Mouse (Mus musculus) heart, postnatal 36 days (tissue): Measurements from ENCODE around the gene Hsf5. TPM values are rescaled to one million over a fixed set of nuclear protein-coding genes. Genes with fewer than 3 reads are reported as not detected.

Experiments used
- DNase-seq, 2 experiments: peaks; one replicate each; pipeline ENCODE4 v3.0.0; 2021 to 2022
- intact Hi-C: fragments of 180-260 bp; cut with DNase I; formaldehyde crosslinking; loops from one replicate; pipeline ENCODE4 v1.15.1; 2025
- total RNA-seq, 2 experiments: library from RNA; stranded (reverse); gene quantifications; 2 replicates each; pipeline ENCODE4 v1.2.3; 2021

Hsf5 gene
- total RNA-seq, 2 experiments from 2014 or later, result not detected

- DNase-seq, result peak; percentile 13 to 24
- intact Hi-C loops, result no loop called here
Observed at GRCm38 (mm10) chr11:87629859-87630258, 12.9 kb downstream of the Hsf5 start.

GRCm38 (mm10) chr11:87638793-87639192 is 21.8 kb downstream of the Hsf5 start:
- no peak for DNase-seq
- intact Hi-C loops, result no loop called here

DNA sequence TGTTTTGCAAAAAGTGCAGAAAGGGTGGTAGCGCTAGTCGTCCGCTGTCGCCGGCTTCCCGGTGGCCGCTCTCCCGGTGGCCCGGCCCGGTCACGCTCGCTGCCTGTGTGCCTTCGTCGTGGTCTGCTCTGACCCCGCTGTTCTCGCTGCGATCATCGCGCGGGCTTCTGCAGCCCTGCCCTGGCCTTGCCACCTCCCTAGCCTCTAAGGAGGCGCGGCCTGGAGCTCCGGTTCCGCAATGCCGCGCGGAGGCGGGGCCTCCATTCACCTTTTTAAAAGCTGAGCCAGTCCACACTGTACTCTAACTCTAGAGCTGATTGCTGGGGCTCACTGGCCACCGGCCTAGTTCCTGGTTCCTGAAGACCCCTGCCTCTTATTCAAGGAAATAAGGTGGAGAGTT is 22.2 kb downstream of the Hsf5 start:
- intact Hi-C loops, result no loop called here

DNA sequence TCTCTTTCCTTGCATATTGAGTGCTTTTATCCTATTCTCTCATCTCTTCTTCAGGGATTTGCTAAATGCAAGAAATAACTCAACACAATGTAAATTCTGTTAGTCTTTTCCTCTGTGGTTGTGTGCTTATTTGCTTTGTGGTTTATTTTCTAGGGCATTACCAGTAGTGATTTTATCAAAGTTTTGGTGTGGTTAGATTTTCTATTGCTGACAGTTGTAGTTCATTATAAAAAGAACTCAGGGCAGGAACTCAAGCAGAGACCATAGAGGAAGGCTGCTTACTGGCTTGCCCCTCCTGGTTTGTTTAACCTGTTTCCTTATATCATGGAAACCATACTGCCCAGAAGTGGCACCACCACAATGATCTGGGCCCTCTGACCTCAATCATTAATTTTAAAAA is 25.9 kb downstream of the Hsf5 start:
- no peak for DNase-seq
- intact Hi-C loops, result no loop called here

More for the DNA sequence above, 22.2 kb downstream of the Hsf5 start:
- peak; percentile 53 to 65 for DNase-seq

GRCm38 (mm10) chr11:87654693-87655092 is 37.7 kb downstream of the Hsf5 start:
- DNase-seq, result no peak
- intact Hi-C loops, result no loop called here

DNA sequence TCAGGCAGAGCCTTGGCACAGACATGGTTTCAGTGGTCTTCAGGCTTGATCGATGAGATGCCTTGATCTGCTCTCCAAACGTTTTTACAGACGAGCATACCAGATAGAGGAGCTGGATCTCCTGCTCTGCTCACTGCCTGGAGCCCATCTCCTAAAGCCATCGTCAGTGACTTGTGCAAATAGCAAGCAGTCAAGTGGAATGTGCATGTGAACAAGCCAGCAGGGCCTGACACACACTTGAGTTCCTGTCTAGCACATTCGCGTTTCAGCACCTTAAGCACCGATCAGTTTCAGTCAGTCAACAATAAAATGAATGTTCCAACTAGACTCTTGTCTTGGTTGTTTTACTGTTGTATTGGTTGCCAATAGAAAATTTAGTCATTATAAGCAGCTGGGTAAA is 42.3 kb downstream of the Hsf5 start:
- DNase-seq, result no peak
- intact Hi-C loops, result no loop called here

DNA sequence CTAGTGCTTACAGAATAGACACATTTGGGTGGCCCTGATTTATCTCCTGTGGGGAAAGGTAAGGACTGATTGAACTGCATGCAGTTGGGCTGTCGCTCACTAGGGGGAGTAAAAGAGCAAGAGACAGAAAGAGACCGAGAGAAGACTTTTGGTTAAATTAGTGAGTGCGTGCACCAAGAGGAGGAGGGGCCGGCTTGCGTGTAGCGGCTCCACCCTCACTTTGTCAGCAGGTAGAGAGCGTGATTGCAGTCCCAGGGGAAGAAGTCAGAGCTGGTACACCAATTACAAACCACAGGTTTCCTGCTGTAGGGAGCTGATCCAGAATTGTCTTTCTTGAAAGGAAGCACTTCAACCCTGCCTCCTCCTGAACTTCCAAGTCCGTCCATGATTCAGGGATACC is 45.4 kb downstream of the Hsf5 start, which contains the start of gene Rnf43:
Rnf43 (plus strand) TSS at position 316 of the 400 bp plus-strand sequence.
- DNase-seq, result peak; percentile 74 to 83
- intact Hi-C loops, result loop anchor here (1.0 to 5.0 kb wide), 3 partner anchors 109 to 220 kb away; no protein-coding TSS in a partner anchor

DNA sequence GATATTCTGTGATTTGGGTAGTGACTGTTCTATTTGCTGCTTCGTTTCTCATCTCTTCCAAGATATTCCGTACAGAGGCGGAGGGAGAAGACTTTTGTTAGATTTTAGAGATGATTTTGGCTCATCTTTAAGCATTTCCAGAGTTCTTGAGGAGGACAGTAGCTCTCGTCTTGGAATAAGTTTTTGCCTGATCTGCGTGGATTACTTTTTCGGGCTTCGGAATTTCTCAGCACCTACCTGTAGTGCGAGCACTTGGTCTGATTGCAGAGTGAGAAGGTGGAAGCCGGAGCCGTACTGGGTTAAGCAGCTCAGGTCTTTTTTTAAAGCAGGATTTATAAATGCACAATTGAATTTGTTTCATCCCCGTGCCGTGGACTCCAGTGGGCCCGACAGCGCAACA is 45.9 kb downstream of the Hsf5 start:
- no peak for DNase-seq
- intact Hi-C loops, result loop anchor here (1.0 to 5.0 kb wide), 3 partner anchors 108 to 219 kb away; no protein-coding TSS in a partner anchor

DNA sequence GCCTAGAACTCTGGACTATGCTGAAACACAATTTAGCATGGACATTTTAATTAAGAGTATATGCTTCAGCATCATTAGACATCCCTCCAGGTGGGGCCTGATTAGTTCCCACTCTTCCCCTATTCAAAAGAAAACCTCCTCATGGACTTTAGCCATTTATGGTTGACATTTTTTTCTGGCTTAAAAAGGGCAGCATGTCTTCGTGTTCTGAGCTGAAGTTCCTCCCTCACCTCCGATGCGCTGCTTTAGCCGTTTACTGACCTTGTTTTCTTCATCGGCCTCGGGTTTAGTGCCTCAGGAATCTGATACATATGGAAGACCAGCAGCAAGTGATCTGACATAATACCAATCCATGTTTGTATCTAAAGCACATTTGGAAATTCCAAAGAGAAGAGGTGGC is 47.0 kb downstream of the Hsf5 start:
- no peak for DNase-seq
- intact Hi-C loops, result loop anchor here (5.0 kb wide), 1 partner anchor 218 kb away; no protein-coding TSS in a partner anchor

DNA sequence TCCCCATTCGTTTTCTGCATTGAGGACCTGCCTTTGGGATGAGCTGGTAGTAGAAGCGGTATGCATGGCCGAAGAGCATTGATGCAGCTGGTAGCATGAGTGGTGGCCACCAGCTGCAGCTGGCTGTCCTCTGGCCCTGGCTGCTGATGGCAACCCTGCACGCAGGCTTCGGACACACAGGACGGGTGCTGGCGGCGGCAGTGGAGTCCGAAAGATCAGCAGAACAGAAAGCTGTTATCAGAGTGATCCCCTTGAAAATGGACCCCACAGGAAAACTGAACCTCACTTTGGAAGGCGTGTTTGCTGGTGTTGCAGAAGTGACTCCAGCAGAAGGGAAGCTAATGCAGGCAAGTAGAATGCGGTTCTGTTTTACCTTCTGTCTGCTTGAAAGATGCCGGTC is 47.6 kb downstream of the Hsf5 start:
- no peak for DNase-seq
- intact Hi-C loops, result loop anchor here (5.0 kb wide), 1 partner anchor 218 kb away; no protein-coding TSS in a partner anchor

GRCm38 (mm10) chr11:87665224-87665623 is 48.3 kb downstream of the Hsf5 start:
- intact Hi-C loops, result no loop called here
- no peak for DNase-seq

GRCm38 (mm10) chr11:87665658-87666057 is 48.7 kb downstream of the Hsf5 start:
- intact Hi-C loops, result no loop called here

DNA sequence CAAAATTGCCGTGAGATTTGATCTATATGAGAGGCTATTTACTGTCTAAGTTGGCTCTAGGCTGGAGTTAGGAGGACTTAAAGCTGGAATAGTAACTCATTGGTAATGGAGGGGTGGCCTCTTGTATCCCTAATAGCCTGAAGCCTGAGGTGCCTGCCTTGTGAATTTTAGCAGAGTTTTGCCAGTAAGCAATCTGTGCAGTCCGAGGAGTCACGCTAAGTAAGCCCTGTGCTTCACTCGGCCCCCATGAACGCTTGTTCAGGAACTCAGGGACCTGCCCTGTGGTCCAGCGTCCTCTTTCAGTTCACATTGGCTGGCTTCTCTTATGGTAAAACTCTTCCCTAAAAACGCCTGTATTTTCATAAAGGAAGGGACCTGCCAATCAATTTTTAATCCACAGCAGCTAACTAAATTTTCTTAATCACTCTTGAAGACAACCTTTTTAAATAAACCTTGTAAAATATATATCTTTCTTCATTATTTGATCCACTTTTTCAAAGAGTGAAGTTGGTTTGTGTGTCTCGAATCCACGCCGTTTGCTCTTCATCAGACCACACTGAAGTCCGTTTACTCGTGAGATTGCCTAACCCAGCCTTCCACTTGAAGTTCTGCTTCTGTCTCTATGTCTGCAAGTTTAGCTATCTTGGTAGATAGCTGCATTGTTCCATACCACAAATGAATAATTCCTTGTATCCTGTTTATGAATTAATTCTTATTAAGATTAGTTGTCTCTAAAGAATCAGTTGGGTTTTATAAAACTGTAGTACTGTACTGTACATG is 49.5 kb downstream of the Hsf5 start:
- no peak for DNase-seq
- intact Hi-C loops, result no loop called here

More at GRCm38 (mm10) chr11:87665658-87666057, 48.7 kb downstream of the Hsf5 start:
- no peak for DNase-seq

- intact Hi-C loops, result no loop called here
- DNase-seq, result no peak
Observed at GRCm38 (mm10) chr11:87667107-87668090, 50.4 kb downstream of the Hsf5 start.

DNA sequence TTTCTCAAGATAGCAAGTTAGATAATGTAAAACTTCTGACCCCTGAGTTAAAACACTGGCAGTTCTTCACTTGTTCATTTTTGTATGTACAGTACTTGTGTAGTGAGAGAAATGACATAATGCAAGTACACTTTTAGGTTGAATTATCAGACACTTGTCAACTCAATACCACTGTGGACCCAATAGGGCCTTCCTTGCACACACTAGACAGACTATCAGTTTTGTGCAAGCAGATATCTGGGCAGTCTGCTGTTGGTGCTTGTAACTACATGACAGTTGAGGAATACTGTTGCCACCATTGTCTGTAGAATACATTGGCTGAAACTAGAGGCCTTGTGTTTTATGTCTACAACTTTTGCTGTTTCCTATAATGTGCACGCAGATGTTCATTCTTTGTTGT is 56.3 kb downstream of the Hsf5 start:
- DNase-seq, result no peak
- intact Hi-C loops, result no loop called here

GRCm38 (mm10) chr11:87675606-87676005 is 58.6 kb downstream of the Hsf5 start:
- intact Hi-C loops, result no loop called here
- DNase-seq, result no peak

- no peak for DNase-seq
- intact Hi-C loops, result no loop called here
Observed at GRCm38 (mm10) chr11:87677756-87678155, 60.8 kb downstream of the Hsf5 start.

DNA sequence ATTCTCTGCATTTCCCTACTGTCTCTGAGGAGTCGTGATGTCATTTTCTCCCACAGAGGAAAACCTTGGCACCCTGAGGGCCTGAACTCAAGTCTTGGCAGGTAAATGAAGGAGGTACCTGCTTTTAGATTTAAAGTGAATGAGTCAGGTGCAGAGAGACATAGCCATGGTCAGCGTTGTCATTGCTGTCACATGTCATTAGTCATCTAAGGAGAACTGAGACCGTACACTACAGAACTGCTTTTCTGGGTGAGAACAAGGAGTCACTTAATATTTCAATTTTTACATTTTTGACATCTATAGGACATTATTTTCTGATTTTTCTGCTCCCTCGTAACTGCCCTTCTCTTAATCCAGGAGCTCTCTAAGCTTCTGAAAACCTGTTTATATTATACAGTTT is 61.6 kb downstream of the Hsf5 start:
- no peak for DNase-seq
- intact Hi-C loops, result no loop called here

DNA sequence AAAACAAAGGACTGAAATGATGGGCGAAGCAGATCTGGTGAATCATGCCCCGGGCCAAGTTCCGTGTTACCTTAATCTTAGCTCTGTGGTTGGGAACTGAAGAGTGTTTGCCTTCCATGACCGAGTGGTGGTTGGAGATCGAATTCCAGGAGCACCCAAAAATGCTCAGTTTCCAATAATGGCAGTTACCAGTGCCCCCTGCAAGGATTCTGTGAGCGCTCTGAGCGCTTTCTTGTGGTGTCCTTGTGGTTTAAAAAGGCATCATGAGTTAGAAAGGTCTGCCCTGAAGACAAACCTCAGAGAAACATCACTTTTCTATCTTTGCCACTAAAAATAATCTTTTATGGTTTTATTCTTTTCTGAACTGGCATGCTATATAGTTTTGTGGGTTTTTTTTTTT is 62.0 kb downstream of the Hsf5 start:
- intact Hi-C loops, result no loop called here
- no peak for DNase-seq

DNA sequence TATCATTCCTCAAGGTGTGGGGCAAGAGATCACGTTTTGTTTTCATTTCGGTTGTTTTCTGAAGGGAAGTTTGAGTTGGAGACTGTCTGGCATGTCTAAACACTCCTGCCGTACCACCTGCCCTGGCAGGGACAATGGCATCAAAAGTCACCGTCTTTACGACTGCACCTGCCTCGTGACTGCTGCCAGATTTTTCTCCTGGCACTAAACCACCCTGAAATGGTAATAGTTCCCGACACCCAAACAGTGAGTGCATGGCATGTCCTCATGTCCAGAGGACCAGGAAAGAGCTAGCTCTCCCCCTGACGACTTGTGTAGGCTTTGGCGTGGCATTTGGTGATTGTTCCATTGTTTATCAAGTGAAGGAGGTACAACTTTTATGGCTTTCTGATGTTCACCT is 63.8 kb downstream of the Hsf5 start:
- intact Hi-C loops, result no loop called here

GRCm38 (mm10) chr11:87682096-87682495 is 65.1 kb downstream of the Hsf5 start:
- DNase-seq, result no peak
- intact Hi-C loops, result no loop called here

More for the DNA sequence above, 63.8 kb downstream of the Hsf5 start:
- no peak for DNase-seq
